Mouse (Mus musculus) heart, adult 9 months (tissue): Measurements from ENCODE around the gene Recql5.
"Not testable (repeated sequence)": the region's sequence is repeated elsewhere in the genome, so short reads cannot be mapped to it uniquely, and the experiment has no call there.

ENCODE experiments used
- DNase-seq, 2 experiments: peaks; one replicate each; pipeline ENCODE4 v3.0.0; 2022; ENCODE audit warnings: low spot score in 2 of 2

The Recql5 gene

DNA sequence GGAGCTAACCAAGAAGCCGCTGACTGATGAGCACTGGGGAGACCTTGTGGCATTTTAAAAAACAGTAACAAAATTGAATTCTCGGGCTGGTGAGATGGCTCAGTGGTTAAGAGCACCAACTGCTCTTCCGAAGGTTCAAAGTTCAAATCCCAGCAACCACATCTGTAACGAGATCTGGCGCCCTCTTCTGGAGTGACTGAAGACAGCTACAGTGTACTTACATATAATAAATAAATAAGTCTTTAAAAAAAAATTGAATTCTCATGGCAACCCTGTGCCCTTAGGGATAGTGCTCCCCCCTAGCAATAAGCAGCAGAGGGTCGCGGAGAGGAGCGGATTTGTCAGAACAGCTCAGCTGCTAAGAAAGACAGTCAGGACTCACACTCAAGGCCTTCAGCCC lies 69.4 kb downstream of the Recql5 start:
- DNase-seq = no peak

DNA sequence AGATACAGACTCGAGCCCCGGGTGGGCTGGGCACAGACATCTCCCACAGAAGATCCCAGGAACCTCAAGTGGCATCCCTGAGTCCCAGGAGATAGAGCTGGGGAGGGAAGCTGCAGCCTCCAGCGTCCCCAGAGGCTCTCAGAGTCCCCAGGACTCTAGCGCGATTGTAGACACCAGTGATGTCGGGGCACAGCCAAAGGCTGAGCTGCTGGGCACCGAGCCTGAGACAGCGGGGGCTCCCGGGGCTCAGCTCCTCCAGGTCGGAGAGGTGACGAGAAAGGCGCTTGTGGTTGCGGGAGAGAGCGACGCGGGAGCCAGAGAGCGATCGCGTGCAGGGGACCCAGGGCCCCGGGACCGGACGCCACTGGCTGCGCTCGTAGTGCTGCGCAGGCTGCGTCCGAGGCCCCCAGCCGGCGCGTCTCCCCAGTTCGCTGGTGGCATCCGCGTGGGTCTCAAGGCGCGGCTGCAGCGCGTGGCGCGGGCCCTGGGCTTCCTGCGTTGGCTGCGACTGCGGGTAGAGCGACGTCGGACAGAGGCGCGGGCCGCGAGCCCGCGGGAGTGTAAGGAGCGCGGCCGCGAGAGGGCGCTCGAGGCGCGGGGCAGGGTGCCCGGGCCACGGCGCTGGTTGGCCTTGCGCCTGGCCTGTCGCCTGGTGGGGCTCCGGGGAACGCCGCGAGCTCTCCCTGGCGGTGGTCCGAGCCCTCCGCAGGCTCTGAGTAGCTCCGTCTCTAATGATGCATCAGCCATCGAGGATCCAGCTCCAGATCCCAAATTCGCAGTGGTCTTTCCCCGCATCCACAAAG lies 73.9 kb downstream of the Recql5 start:
- peak; percentile 77 to 85 for DNase-seq

DNA sequence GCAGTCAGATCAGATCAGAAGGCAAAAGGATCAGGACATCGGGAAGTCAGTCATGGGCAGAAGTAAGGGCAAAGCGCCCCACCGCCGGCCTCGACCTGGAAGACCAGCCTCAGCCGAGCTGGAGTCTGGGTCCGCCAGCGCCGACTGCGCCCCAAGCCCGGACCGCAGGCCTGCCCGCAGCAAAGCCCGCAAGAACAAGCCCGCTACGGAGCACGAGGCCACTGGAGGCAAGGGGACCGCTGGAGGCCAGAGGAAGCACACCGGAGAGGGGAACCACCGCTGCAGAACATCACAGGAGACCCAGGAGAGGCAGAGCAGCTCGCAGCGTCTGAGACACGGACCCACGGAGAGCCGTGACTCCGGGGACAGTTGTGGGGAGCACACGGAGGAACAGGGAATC lies 74.9 kb downstream of the Recql5 start, which contains the start of gene Myo15b:
Gene Myo15b, plus strand, starts transcription at position 53 of the 400 bp plus-strand sequence.
- DNase-seq = no peak

DNA sequence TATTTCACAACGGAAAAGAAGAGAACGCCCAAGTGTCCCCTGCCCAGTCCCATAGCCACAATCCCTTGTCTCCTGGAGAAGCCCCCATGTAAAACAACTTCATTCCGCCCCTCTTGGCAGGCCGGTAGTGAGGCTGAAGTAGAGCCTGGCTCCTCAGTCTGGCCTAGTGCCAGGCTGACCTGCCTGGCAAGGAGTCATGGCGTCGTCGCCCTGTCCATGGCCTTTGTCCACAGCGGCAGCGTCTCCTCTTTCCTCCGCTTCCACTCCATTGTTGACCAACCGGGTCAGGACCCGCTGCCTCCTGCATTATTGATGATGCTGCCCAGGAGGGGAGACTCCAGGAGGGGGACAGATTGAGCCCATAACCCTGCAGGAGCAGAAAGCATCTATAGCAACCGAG lies 75.3 kb downstream of the Recql5 start:
- no peak for DNase-seq

- DNase-seq = not testable (repeated sequence)
Observed at GRCm38 (mm10) chr11:115857146-115857545, 76.1 kb downstream of the Recql5 start.

GRCm38 (mm10) chr11:115854674-115855073 lies 78.6 kb downstream of the Recql5 start:
- no peak for DNase-seq

DNA sequence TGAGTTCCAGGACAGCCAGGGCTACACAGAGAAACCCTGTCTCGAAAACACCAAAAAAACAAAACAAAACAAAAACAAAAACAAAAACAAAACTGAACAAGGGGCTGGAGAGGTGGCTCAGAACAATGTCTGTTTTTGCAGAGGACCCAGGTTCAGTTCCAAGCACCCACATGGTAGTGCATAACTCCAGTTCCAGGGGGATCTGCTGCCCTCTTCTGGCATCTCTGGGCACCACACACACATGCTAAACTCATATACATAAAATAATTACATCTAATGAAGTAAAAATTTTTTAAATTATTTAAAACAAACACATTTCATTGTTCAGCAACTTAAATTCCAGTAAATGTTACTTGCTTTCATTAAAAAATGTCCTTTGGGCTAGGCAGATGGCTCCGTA lies 87.5 kb downstream of the Recql5 start:
- no peak for DNase-seq

GRCm38 (mm10) chr11:115844240-115844639 lies 89.0 kb downstream of the Recql5 start:
- no peak for DNase-seq

- no peak for DNase-seq
Observed at GRCm38 (mm10) chr11:115843891-115844239, 89.4 kb downstream of the Recql5 start.

DNA sequence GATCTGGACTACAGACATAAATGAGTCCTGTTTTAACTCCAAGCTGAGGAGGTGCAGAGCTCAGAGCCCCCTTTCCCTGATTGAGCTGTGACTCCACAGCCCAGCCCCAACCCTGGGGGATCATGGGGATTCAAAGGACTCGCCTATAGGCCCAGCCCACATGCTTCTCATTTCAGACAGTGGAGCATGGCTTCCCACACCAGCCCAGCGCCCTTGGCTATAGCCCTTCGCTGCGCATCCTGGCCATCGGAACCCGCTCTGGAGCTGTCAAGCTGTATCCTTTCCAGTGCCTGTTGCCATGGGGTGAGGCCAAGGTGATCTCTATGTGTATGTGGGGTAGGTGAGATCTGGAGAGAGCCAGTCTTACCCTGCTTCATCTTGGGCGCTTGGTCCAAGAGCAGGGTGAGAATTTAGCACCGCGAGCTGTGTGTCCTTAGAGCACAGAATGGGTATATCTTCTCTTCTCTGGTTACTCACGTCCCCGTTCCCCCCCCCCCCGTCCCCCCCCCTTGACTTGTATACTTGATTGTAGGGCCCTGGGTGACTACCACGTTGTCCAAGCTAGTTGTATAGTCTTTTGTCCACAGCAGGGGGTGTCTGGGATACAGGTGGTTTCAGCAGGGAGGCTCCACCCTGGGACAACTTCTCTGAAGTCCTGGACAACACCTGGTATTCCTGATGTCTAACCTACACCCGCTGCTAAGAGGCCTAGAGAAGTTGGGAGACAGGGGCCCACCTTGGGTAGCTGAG lies 90.0 kb downstream of the Recql5 start:
- DNase-seq = no peak
